Mouse (Mus musculus) spleen, adult 18-20 months (tissue): ENCODE measurements around the gene Ggta1.
A peak's percentile ranks its signal among the peaks of the same experiment; 100 is the strongest.

Experiments
- DNase-seq, 2 experiments: peaks; one replicate each; pipeline ENCODE4 v3.0.0; 2022; ENCODE audit warnings: mixed read lengths in 2 of 2

Ggta1 gene

DNA sequence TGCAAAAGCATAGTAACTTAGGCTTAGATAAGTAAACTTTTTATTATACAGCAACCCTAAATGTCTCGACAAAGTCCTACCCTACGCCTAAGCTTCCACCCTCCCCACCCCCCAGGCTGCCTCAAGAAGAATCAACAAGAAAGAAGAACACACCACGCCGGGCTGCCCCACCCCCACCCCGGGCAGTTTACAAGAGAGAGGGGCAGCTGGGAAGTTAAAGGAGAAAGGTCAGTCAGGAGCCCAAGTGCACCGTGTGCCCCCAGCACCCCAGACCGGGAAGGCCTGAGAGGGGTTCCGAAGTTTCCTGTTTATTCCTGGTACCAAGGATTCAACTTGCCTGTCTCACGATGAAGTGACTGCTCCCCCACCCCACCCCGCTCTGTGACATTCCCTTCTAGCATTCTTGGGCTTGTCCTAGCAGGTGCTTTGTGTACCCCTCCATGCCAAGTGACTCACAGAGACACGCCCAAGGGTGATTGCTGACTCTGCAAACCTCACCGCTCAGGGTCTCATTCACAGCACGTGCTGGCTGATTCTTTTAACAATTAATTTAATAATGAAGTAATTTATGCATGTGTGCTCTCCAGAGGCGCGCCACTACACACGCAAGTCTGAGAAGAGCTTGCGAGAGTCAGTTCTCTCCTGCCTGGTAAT, 27.6 kb upstream of the Ggta1 start:
- DNase-seq: no peak

- DNase-seq: no peak
Observed at GRCm38 (mm10) chr2:35487700-35488099, 24.7 kb upstream of the Ggta1 start.

DNA sequence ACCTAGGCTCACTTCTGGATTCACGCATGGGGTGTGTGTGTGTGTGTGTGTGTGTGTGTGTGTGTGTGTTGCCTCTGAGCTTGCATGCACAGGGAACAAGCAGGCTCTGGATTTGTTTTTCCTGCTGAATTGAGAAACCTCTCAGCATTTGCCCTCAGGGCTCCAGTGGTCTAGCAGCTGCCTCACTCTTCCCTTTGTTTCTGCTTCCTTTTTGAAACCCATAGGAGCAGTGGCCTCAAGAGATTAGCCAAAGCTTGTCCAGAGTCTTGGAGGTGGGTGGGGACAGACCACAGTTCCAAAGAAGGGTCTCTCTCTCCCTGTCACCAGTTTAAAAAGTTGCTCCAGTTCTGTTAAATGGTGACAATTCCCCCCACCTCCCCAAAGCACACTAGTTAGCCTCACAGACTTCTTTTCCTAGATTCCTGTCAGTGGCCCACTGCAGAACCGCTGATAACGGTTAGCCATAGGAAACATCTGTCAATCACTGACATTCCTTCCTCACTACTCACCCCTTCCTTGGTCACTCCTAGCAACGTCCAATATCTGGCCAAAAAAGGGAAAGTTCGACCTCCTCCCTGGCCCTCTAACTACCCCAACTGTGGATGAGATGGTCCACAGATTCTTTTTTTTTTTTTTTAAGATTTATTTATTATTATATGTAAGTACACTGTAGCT, 24.1 kb upstream of the Ggta1 start:
- DNase-seq: peak in 1 of 2 experiments; percentile 2

DNA sequence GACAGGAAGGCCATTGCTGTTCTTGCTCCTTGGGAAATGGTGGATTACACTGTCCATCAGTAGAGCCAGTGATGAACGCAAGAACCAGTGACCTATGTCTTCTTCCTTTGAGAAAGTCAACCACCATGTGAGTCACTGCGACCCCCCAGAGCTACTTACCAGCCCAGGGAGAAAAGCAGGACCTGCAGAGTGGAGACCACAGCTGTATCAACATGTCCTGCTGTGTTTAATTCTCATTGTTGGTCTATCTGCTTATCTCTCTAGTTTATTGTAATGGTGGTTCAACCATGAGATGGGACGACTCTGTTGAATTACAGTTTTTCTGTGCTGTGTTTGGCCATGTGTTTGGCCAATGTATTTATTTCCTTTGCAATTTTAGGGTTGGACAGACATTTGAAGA, 21.1 kb upstream of the Ggta1 start:
- DNase-seq: no peak

GRCm38 (mm10) chr2:35483402-35483801, 20.4 kb upstream of the Ggta1 start:
- DNase-seq: no peak

DNA sequence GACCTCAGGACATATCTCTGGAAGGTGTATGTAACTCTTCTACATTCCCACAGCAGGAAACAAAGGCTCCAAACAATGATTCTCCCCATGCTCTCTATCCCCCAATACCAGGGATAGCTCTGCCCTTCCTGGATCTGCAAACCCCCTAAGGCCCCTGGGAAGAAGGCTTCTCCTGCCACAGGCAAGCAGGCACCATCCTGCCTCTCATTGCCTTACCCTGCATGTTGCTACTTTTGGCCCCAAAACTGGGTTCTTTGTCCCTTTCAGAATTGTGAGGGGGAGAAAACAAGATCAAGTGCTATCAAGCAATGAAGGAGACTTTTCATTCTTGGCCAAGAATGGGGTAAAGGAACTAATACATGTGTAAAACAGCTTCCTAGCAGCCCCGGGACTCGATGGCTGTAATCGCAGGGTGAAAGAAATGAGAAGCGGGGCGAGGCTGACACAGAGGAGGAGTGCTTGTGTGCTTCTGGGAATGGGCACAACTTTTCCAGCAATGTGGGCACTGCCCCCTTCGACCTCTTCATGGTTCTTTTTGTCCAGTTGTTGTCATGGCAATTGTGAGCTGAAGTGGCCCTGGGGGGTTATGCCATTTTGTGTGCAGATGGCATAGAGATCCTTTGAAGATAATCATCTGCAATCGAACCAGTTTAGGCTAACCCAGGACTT, 18.4 kb upstream of the Ggta1 start:
- DNase-seq: no peak

DNA sequence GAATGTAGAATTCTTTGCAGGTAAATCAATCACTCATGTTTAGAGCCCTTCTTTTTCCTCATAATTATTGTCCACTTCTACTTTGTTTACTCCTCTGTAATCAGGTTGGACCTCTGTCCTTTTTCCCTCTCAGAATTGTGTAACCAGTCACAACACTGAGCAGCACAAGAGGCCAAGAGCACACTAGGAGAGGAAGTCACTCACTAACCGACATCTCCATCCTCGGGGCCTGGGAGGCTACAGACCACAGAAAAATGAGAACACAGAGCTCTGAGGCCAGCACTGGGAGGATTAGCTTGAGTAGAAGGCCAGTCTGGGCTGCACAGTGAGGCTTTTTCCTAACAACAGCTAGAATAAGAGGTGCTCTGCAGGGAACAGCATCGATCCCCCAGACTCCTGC, 17.0 kb upstream of the Ggta1 start:
- no peak for DNase-seq

GRCm38 (mm10) chr2:35478812-35479122, 15.7 kb upstream of the Ggta1 start:
- DNase-seq: no peak

GRCm38 (mm10) chr2:35477999-35478811, 15.2 kb upstream of the Ggta1 start:
- no peak for DNase-seq

DNA sequence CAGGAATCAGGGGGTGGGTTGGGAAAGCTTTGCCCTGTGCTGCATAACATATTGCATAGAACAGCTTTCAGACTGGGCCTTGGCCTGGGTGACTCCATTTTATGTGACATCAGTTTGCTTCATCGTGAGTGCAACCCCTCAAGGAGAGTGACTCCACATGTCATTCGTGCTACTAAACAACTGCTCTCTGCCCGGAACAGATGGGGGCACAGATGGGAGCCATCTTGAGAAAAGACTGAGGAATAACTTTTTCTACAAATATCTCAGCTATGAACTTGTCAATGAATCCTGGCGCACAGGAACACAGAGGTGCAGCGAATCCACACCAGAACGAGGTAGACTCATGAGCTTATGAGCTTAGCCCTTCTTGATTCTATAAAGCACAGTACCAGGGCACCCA, 14.3 kb upstream of the Ggta1 start:
- no peak for DNase-seq

- DNase-seq: no peak
Observed at GRCm38 (mm10) chr2:35474916-35475315, 11.9 kb upstream of the Ggta1 start.

DNA sequence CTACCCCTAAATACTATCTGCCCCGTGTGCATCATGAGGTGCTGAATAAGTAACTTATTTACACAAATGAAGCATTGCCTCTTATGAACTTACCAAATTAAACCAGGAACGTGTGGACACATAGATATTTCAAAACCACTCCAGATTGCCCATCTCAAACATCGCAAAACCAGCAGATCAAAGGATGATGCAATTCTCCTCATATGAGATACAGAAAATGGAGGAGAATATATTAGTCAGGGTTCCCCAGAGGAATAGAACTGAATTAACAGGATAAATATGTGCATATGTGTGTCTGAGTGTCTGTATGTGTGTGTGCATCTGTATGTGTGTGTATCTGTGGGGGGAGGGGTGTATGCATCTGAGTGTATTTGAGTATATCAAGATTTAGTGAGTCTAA, 6.2 kb upstream of the Ggta1 start:
- DNase-seq: no peak

DNA sequence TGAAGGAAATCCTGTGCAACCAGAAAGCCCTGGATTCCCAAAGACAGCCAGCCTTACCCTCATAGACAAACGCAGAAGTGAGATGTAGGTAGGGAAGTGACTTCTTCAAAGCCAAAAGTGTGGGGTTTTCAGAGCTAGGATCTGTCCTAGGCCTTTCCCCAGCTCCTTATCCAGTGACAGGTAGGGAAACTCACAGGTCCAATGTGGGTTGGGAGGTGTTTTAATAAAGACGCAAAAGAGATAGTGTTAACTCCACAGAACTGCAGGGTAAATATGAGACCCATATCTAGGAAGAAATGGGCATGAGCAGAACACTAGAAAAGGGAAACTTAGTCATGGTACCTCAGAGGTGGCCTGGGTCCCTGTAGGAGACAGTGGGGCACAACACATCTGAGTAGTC, 5.2 kb upstream of the Ggta1 start:
- no peak for DNase-seq

- DNase-seq: no peak
Observed at GRCm38 (mm10) chr2:35467855-35468254, 4.8 kb upstream of the Ggta1 start.

GRCm38 (mm10) chr2:35465677-35466076, 2.6 kb upstream of the Ggta1 start:
- no peak for DNase-seq

GRCm38 (mm10) chr2:35464548-35464947, 1.5 kb upstream of the Ggta1 start:
- DNase-seq: no peak

- DNase-seq: peak in 1 of 2 experiments; percentile 6
Observed at GRCm38 (mm10) chr2:35464089-35464534, 1.1 kb upstream of the Ggta1 start.

- peak; percentile 76 to 82 for DNase-seq
Observed at GRCm38 (mm10) chr2:35463372-35464088, 499 bp upstream of the Ggta1 start.

DNA sequence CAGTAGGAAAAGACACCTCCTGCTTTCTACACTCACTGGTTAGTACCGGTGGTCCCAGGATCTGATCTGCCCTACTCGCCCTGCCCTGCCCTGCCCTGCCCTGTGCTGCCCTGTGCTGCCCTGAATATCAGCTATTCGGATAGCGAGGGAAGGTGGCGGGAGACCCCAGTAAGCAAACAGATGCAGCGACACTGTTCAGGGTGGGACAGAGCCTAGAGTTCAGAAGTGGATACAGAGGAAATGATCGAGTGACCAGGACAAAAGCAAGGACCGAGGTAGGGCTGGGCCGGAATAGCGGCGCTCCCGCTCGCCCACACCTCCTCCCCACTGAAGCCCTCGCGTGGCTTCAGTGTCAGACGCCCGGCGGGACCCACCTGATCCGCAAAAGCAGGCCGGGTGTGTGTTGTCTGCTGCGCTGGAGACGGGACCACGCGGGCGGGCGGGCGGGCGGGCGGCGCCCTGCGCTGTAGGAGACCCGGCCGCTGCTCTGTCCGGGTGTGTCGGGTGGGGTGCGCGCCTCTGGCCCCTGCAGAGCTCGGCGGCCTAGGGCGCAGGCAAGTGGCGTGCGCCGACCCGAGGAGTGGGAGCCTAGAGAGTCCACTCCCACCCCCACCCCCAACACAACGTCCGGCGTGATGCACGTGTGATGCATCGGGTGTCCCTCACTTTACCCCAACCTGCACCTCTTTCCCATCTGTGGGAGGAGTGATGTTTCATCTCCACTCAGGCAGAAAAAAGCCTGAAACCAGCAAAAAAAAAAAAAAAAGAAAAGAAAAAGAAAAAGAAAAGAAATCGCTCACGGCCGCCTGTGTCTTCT, 852 bp downstream of the Ggta1 start:
- DNase-seq: no peak

DNA sequence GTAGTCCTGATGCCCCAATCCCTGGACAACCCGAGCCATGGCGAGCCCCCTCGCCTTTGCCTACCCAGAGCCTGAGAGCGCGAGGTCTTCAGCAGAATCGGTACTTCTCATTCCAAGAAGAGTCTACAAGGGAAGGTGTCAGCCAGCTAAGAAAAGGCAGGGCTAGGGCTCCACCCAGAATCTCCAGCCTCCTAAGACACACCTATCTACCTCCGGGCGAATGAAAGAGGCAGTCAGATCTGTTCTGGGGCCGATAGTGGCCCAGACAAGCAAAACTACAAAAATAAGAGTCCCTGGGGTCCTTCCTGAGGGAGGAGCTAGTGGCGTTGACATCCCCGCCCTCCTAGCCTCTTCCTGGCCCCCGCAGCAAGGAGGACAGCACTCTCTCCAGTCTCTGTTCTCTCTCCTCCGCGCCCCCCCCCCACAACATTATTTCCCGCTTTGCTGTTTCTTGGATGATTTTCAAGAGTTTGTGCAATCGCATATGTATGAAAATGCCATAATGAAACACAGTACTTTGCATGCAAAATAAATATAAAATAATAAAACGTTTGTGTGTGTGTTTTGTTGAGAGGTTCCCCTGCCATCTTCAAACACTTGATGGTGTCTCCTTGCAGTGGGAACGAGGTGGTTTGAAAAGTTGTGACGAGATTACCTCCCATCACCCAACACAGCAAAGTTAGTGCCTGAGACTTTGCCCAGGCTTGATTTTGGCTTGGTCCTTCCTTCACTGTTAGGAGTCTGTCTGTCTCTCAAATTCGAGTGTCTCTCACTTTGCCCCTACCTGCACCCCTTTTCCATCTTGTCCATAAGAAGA, 1.7 kb downstream of the Ggta1 start:
- DNase-seq: peak in 1 of 2 experiments; percentile 58

- DNase-seq: no peak
Observed at GRCm38 (mm10) chr2:35460378-35460880, 2.6 kb downstream of the Ggta1 start.
